Mouse (Mus musculus) testis, postnatal 14 days (tissue): ENCODE data around the gene Lrrc23.
"Not testable (repeated sequence)": the region's sequence is repeated elsewhere in the genome, so short reads cannot be mapped to it uniquely, and the experiment has no call there.

Source experiments
- DNase-seq: peaks from one replicate; pipeline ENCODE4 v3.0.0; 2021; ENCODE audit warnings: low spot score

Gene Lrrc23

DNA sequence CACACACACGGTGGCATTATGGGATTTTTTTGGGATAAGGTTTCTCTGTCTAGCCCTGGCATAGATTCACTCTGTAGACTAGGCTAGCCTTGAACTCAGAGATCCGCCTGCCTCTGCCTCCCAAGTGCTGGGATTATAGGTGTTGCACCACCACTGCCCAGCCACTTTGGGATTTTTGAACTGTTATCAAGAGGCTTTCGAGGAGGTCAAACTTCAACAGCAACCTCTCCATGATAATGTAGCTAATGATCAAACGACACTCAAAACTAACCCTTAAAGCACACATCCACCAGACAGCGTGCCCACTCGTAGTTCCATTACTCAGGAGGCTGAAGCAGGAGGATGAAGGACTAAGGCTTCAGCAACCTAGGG, 28.4 kb upstream of the Lrrc23 start:
- DNase-seq: no peak

DNA sequence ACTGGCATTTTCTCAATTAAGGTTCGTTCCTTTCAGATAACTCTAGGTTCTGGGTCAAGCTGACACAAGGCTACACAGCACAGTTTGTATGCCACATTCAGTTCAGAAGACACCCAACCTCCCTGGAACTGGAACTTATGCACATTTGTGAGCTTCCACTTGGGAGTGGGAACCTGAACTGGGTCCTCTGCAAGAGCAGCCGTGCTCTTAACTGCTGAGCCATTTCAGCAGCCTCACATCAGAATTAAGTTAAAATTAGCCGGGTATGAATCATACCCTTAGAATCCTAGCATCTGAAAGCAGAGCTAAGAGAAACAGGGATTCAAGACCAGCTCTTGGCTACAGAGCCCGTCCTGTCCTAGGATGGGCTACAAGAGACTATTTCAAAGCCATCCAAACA, 27.8 kb upstream of the Lrrc23 start:
- no peak for DNase-seq

DNA sequence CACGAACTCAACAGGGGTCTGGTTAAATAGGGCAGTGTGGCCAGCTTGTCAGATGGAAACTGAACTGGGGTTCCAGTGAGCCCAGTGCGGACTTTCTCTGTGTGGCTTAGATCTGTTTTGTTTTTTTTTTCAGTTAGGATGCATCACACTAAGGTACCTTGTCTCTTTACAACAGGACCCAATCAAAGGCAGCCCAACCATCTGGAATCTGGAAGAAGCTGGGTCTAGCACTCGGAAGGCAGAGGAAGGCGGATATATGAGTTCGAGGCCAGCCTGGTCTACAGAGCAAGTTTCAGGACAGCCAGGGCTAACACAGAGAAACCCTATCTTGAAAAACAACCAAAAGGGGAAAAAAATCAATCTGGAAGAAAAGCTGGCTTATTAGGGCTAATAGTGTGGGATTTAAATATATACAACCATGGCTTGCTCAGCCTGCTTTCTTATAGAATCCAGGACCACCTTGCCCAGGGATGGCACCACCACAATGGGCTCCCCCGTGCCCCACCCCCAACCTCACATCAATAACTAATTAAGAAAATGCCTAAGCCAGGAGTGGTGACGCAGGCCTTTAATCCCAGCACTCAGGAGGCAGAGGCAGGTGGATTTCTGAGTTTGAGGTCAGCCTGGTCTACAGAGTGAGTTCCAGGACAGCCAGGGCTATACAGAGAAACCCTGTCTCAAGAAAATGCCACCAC, 27.1 kb upstream of the Lrrc23 start:
- DNase-seq: no peak

DNA sequence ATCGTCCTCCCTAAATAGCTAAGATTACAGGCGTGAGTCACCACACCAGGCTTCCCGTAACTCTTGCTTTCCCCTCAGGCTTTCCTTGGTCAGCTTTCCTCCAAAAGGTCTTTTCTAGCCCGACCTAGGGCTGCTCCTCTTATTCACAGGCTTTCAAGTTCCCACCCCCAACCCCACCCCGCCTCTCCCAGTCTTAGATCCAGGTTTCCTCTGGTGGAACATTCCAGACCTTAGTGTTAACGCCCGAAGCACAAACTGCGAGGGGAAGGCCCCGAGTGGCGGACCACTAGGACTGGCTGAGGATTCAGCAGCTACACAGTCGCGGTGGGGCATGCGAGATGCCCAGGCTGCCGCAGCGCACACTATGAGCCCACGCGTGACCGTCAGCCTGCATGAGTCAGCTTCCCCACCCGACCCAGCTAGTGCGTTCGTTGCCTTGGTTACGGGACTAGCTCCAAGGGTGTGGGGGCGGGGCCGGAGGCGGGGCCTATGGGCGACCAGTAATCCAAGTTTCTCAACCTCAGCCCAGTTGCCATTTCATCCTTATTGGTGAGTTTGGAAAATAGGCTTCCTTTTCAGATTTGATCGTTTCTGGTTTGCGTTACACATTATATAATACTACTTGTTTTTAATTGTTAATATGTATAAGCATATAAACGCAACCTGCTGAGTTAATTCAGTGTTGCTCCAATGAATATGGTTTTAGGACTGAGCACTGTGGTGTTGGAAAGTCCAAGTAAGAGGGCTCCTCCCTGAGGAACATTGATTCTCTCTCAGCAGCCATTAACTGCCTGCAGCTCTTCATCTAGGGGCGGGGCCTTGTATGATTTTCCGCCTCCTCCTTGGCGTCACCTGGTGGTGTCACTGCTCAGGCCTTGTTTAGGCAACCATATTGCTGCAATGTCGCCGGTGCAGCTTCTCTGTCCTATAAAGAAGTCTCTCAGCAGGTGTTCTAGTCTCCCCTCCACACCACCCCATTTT, 26.1 kb upstream of the Lrrc23 start:
- DNase-seq: peak; percentile 87

DNA sequence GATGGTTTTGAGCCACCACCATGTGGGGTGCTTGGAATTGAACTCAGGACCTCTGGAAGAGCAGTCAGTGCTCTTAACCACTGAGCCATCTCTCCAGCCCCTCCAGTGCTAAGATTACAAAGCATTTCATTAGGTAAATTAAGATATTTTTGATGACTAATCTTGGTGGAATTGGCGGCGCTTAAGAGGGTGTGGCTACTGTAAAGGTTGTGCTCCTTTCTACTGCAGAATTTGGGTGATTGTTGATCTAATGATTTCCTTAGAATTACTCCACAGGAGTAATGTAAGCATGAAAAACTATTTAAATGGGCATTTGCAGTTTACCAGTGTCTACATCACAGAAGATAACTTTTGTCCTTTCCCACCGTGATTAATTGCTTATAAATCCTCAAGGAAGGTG, 24.8 kb upstream of the Lrrc23 start:
- no peak for DNase-seq

DNA sequence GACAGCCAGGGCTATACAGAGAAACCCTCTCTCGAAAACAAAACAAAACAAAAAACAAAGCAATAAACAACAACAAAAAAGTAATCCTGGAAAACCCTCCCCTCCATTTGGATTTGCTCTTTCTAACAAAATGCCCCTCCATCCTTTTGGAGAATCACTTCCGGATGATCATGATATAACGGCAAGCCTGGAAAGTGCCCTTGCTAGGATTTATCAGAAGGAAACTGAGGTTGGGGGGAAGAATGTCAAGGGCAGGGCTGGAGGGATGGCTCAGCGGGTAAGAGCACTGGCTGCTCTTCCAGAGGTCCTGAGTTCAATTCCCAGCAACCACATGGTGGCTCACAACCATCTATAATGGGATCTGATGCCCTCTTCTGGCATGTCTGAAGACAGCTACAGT, 24.2 kb upstream of the Lrrc23 start:
- DNase-seq: not testable (repeated sequence)

DNA sequence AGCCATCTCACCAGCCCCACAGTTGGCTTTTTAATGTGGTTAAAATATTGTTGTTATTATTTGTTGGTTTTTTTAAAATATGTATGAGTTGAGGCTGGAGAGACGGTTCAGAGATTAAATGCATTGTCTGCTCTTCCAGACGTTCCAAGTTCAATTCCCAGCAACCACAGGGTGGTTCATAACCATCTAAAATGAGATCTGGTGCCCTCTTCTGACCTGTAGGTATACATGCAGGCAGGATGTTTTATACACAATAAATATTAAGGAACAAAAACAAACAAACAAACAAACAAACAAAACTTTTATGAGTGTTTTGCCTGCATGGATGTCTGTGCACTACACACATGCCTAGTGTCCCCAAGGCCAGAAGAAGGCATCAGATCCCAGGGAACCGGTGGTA, 23.5 kb upstream of the Lrrc23 start:
- DNase-seq: no peak

DNA sequence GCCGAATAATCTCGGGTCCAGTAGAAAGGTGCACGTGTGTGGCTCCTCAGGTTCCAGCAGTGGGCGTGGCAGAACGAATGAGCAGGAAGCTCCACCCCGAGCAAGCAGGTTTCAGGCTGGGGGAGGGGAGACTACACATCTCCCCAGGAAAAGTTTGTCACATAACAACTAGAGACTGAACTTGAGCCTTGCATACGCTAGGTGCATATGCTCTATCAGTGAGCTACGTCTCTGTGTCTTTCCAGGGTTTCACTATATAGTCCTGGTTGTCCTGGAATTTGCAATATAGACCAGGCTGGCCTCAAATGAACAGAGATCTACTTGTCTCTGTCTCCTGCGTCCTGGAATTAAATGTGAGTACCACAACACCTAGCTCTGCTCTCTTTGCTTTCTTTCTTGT, 22.9 kb upstream of the Lrrc23 start:
- DNase-seq: not testable (repeated sequence)

DNA sequence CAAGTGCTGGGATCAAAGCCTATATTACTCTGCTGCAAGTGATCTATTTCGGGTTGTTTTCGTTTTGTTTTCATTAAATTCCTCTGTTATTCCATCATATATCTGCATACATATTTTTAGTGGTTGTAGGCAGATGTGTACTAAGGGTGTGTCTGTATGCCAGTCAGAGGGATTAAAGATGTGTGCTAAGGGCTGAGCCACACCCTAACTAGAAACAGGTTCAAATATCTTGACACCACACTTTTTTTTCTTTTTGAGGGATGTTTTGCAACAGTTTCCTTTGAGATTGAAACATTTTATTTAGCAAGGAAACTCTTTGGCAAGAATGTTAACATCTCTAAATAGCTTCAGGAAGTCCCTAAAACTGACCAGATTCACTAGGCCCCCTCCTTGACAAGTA, 16.7 kb upstream of the Lrrc23 start:
- DNase-seq: no peak

DNA sequence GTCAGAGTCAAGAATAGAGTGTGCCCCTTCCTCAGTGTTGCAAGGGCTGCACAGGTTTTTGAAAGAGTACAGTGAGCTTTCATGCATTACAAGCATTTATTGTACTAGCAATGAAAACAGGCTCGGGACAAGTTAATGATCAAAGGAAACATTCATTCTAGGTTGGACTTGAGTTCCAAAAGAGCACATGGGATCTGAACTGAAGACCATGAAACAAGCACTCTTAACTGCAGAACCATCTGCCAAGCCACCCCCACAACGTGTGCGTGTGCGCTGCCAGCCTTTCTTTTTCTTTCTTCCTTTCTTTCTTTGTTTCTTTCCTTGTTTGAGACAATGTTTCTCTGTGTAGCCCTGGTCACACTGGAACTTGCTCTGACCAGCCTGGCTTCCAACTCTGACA, 16.3 kb upstream of the Lrrc23 start:
- DNase-seq: no peak

DNA sequence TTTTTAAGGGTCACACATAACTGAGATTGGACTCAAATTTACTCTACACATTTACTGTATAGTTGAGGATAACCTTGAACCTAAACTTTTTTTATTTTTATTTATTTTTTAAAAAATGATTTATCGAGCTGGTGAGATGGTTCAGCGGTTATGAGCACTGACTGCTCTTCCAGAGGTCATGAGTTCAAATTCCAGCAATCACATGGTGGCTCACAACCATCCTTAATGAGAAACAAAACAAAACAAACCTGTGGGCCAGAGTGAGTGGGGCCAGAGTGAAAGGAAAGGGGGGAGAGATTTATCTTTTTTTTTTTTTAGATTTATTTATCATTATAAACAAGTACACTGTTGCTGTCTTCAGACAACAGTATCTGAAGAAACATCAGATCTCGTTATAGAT, 12.4 kb upstream of the Lrrc23 start:
- DNase-seq: no peak

DNA sequence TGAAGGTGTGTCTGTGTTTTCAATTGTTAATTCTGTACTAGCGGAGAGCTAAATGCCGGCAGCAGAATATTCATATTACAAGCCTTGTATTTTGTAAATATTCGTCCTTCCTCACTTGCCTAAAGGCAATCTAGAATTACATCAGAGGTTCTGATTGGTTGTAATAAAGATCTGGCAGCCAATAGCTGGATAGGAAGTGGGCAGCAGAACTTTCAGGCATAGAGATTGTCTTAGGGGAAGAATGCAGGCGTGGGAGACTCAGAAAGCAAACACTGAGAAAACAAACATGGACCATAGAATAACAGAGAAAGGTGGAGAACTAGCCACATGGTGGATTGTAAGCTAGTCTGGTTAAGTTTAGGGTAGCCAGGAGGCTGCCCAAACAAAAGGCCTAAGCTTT, 10.6 kb upstream of the Lrrc23 start:
- DNase-seq: no peak

DNA sequence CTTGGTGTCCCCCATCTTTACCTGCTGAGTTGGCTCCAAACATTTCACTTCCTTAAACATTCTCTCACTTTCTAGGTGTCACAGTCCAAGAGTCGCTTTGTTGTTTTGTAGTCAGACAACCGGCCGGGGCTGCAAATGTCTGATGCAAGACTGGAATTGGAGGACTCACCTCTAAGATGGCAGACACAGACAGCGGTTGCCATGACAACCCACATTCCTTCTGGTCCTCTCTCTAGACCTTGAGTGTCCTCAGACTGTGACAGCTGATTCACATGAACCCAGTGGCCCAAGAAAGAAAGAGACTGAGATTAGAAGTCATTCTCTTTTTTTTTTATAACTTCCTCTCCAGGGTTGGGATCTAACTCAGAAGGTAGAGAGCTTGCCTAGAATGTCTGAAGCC, 10.0 kb upstream of the Lrrc23 start:
- DNase-seq: no peak

DNA sequence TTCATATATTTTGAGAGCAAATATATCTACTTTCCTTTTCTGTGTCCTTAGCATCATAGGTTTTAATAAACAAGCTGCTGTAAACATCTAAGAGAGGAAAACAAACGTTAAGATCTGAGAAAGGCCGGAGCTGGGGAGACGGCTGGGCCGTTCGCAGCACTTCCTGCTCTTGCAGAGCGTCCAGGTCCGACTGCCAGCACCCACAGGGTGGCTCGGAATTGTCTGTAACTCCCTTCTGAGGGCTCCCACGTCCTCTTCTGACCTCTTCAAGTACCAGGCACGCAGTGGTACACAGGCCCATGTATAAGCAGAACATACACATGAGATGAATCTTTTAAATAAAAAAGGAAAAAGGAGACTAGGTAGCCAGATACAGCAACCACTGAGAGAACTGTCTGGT, 8.2 kb upstream of the Lrrc23 start:
- DNase-seq: no peak

DNA sequence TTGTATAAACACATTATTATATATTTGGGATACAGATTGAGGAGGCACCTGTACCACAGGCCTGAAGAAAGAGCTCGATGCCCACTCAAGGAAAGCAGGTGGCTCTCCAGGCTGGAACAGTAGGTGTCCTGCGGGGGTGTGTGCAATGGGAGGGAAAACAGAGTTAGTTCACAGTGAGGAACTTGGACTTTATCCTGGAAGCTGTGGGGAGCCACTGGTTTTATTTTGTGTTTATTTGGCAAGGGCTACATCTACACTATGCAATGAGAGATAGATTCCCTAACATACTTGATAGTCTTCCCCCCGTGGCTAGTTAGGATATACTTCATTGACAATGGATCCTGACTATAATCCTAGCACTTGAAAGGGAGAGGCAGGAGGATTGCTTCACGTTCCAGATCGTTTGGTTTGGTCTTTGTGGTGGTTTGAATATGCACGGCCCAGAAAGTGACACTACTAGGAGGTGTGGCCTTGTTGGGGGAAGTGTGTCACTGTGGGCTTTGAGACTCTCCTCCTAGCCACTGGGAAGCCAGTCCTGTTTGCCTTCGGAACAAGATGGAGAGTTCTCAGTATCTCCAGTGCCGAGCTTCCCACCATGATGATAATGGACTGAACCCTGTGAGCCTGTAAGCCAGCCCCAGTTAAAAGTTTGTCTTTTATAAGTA, 7.4 kb upstream of the Lrrc23 start:
- DNase-seq: no peak

DNA sequence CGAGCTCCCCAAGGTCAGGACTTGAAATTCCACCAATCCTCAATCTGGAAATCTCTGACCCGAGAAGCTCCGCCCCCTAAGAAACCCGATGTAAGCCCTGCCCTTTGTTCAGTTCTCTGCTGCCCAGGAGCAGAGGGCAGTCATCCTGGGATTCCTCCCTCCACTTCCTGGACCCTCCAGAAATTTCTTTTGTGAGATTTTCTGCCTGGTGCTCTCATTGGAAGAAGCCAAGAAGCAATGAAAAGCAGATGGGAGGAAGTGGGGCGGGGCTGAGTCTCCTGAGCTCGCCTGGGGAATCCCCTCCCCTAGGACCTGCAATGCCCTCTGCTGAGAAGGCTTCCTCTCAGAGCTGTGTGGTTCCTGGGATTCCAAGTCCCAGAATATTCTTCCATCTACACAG, 2.9 kb upstream of the Lrrc23 start:
- DNase-seq: no peak

DNA sequence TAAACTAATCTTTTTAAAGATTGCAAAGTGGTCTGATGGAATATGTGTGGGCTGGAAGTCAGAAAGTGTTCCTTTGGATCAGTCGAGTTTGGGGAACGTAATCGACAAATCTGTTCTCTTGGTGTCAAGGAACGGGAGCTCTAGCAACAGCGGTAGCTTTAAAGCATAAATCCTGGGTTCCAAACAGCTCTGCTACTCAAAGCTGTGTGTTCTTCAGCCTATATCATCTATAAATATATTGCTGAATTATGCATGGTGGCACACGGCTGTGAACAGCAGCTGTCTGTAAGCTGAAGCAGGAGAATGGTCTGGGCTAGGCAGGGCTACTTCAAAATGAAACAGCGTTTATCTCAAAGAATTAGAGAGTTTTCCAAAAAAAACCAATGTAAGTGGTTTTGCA, 1.4 kb upstream of the Lrrc23 start:
- no peak for DNase-seq

DNA sequence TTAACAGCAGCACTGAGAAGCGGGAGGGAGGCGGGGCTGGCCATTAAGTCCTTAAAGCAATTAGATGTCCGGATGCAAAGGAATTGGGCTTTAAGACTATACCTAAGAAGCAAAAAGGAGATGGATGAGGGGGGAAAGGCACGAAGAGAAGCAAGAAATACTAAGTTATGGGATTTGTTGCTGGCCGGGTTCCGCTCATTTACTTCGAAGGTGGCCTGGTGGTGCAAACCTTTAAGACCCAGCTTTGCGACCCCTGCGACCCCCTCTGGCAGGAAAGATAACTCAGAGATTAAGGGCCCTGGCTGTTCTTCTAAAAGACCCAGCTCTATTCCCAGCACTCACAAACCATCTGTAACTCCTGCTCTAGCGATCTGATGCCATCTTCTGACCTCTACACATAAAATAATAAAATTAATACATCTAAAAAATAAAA, 473 bp upstream of the Lrrc23 start:
- no peak for DNase-seq

DNA sequence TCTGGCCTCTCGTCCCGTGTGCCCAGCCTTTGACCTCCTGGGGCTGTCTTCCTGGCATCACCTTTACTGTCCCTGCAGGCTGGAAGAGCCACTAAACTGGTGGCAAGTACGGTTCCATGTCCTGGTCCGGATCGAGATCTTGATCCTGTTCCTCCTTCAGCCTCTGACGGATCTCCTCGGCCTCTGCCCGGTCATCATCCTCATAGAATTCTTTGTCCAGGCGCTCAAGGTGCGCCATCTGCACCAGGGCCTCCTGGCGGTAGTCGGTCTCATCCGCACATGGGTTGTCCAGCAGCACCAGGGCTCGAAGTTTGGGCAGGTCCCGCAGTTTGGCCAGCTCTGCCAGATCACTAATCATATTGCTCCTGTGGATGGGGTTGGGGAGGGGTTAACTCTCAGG, 9.0 kb downstream of the Lrrc23 start:
- DNase-seq: no peak

DNA sequence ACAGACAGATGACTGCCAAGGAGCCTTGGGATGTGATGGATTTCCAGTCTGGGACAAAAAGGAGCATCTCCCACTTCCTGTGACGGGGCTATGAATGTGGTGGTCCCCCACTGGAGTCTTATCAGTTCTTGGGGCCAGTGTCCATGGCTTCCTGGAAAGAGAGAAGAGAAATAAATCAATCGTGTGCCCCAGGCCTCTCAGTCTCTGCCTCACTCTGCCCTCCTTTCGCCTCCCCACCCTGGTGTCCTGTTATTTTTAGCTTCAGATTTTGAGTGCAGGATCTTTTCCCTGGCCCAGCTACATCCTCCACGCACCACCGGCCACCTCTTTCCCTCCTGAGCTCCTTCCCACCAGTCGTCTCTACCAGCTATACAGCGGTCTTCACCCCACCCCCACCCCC, 9.5 kb downstream of the Lrrc23 start:
- no peak for DNase-seq

DNA sequence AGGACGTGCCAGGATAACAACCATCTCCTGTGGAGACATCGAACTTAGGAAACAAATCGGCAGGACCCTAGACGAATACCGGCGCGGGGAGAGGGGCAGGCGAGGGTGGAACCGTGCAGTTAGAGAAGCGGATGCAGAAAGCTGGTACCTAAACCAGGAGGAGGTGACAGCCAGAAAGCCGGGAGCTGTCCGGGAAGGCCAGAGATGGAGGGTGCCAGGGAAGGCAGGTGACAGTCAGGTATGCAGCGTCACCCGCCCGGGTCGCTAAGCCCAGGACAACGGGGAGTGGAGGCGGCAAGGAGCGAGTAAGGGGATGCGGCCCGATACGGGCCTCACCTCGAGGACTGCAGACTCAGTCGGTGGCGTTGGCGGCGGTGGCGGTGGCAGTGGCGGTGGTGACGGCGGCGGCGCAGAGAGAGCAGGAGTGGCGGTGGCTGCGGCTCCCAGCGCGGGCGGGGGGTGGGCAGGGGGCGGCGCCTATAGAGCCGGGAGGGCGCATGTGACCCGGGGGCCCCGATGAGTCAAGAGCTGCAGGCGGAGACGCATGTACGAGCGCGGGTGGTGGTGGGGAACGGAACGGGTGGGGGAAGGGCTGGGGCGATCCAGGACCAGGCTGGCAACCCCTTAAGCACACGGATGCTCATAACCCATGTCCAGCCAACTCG, 10.3 kb downstream of the Lrrc23 start, which contains the start of gene Eno2:
Gene Eno2 (minus strand): TSS at position 573 of the 665 bp plus-strand sequence.
- DNase-seq: no peak

DNA sequence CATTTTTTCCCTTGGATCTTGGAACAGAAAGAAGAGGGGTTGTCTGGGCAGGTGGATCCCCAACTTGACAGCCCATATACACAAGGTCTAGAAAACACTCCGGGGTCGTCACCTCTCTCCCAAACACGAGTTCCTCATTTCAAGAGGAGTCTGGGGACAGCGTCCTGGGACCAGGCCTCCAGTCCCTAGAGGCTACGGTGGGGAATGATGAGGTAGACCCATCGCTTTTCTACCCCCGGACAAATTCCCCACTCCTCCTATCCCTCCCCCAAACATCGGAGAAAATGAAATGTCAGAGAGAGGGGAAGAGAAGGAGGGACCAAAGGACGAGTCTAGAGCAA, 10.9 kb downstream of the Lrrc23 start:
- DNase-seq: no peak
